Mouse (Mus musculus): ENCODE results near the gene Tex21. TPM values are rescaled to one million over a fixed set of nuclear protein-coding genes. Genes with fewer than 3 reads are reported as not detected.
A peak's percentile ranks its signal among the peaks of the same experiment; 100 is the strongest.

Gene Tex21
- not detected for total RNA-seq (2022)

DNA sequence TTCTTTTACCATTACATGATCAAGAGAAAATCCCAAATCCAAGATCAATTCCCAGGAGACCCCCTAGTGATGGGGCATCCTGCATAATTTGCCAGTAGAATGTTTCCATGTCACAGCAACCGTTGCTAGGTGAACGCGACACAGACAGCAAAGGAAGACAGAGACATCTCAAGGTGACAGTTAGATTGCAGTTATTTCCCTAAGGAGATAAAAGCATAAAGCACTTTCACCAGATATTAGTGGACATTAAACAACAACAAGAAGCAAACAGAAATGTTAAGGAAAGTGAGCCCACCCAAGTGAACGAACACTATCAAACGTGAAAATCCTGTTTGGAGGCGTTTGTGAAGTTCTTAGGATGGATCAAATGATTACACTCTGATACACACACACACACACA lies at the start of gene Tex21:
Gene Tex21, minus strand, starts transcription at position 101 of the 400 bp plus-strand sequence.
- DNase-seq (ENCODE audit: low spot score in 2 of 2): no peak

DNA sequence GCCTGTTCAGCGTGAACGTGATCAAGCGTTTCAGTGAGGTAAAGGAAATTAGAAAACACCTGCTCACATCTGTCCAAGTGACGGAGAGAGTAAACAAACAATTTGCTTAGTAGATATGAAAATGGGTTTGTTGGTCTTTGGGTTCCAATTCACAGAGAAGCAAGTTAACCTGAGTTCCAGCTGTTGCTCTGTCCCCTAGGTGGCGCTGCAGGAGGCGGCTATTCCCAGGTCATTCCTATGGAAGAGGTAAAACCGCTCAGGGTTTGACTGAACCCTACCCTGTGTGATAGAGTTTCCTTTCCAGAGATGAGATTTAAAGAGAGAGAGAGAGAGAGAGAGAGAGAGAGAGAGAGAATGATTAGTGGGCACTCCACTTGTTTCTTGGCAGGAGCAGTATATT lies 46.6 kb upstream of the Tex21 start:
- DNase-seq (ENCODE audit: low spot score in 2 of 2): peak in 1 of 2 experiments; percentile 34

DNA sequence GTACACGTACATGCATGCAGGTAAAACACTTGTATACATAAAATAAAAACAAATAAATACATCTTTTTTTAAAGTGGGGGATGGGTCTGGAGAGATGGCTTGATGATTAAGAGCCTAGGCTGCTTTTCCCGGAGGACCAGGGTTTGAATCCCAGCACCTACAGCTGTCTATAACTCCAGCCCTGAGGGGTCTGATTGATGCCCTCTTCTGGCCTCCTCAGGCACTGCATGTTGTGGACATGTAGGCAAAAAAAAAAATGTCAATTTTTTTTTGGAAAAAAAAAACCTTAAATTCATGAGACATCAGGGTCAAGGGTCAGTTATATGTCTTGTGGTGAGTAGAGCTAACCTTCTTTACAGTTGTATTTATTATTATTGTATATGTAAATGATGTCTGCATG lies 43.7 kb upstream of the Tex21 start:
- DNase-seq (ENCODE audit: low spot score in 2 of 2): no peak

DNA sequence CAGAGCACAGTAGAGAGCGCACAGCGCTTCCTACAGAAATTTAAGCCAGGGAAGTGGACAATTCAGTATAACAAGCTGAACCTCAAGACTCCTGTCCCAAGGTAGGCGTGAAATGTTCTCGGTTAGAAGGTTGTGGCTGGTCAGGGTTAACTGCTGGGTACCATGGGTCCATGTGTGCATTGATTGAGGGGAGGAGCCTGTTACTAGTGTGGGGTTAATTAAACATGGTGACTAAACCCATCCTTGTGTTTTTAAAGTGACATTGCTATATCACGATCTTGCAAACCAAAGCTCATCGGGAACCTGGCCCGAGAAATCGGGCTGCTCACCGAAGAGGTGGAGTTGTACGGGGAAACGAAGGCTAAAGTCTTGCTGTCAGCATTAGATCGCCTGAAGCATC lies 42.9 kb upstream of the Tex21 start:
- DNase-seq (ENCODE audit: low spot score in 2 of 2): no peak

DNA sequence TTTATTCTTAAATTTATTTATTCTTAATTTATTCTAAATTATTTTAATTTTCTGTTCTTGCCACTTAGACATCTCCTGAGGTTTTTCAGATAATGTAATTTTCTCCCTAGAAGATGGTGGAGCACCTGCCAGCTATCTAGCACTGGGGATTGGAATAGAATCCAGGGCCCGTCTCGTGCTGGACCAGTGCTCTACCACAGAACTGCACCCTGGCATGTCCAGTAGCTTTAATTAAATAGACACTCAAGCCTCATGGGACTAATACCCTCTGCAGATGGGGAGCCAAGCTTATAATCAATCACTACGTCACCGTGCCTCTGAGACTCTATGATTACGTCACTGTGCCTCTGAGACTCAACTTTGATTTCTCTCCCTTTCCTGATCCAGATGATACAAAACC lies 41.9 kb upstream of the Tex21 start:
- DNase-seq (ENCODE audit: low spot score in 2 of 2): no peak

DNA sequence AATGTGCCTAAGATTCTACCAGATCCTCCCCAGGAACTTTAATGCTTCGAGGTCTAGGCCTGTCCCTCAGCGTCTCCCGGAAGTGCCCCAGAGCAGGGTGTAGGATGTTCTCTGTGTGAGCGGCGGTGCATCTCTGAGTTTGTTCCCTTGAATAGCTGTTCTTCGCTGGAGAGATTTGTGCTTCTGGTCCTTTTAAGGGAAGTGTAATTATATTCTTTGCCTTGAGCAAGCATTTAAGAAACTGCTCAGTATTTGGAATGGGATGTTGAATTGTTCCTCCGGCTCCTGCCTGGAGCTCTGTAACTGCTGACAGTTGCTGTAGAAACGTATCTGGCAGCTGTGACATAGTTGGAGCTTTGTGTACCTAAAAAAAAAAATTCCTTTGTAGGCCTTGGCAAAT lies 41.4 kb upstream of the Tex21 start:
- DNase-seq (ENCODE audit: low spot score in 2 of 2): no peak

DNA sequence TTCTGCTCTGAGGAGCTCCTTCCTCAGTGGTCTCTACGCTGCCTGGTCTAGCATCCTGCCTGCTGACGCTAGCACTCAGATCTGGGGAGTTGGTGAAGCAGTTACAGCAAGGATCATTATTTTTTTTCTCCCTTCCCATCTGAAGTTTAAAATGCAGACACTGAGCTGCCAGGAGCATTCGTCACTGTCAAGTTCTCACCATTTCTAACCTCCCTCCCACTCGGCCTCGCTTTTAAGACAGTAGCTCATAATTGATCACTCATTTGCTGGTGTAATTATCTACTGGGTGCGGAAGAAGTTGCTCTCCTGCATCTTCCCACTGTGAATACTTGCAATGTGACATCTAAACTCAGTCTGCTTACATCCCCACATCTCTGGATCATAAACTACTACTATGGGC lies 38.9 kb upstream of the Tex21 start:
- DNase-seq (ENCODE audit: low spot score in 2 of 2): no peak

DNA sequence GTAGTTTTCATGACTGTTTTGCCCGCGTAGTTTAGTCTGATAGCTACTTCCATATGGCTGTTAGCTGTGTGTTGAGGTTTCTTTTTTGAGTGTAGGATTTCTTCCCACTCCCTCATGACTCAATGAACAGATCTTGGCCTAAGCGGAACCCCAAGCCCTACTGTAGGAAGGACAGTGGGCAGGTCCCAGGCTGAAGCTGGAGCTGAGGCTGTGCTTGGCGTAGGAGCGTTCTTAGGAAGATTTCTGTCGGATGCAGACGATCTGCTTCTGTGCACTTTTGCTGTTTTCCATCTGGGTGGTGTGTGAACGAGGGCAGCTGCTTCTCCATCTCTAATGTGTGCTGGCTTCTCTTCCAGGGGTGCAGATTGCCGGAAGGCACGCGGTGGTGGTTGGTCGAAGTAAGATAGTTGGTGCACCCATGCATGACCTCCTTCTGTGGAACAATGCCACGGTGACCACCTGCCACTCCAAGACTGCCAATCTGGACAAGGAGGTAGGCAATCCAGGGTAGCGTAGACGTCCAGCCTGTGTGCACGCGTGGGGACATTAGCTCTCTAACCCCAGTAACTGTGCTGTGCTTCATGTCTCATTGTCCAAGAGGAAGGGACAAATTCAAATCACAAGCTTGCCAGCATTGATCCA lies 36.1 kb upstream of the Tex21 start:
- DNase-seq (ENCODE audit: low spot score in 2 of 2): no peak

DNA sequence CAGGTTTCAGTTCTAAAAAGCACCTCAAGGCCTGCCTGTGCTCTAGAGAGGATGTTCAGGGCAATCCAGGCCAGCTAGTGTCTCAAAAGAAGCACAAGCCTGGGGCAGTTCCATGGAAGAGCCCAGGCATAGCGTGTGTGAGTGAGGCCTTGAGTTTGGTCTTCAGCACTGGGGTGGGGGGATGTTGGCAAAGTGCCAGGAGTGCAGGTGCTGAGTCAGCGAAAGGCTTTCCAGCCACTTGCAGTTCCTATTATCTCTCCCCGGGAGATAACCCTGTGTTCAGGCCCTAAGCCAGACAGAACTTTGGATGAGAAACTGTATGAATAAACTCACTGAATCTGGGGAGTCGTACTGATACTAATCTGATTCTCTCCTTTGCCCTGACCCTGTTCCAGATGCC lies 35.6 kb upstream of the Tex21 start:
- no peak for DNase-seq (ENCODE audit: low spot score in 2 of 2)

DNA sequence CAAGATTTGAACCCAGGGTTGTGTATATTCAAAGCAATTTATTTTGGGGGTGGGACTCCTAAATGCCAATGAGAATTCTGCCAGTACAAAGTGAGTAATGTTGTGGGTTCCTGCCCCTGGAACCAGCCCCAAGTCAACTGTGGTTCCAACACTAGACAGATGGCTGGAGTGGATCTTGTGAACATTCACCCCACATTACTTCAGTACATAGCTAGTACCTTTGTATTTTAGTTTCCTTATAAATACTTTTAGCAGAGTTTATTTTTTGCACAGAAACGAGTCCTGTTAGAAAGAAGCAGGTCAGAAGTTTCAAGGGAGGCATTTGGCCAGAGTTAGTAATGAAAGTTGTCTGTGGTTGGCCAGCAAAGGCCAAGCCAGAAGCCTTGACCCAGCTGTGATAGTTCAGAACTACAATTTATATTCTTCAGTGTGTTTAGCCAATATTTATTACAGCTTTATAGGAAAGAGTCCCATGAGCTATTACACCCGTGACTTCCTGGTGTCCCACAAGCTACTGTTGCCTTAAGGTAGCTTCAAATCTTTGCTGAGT lies 34.6 kb upstream of the Tex21 start:
- DNase-seq (ENCODE audit: low spot score in 2 of 2): no peak

DNA sequence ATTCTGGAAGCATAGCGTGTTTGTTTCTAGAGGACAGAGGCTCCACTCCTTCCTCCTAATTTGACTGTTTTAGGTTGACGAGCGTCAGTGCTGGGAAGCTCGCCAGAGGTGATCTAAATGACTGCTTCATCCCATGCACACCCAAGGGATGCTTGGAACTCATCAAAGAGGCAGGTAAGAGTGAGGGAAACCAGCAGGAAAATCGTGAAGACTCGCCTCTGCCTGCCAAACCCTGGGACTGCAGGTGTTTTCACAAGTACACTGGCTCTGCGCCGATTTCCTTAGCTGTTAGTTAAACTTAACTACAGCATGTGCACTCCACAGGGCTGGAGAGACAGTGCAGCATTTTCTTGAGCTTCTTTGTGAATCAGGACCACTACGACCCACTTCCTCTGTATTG lies 34.0 kb upstream of the Tex21 start:
- DNase-seq (ENCODE audit: low spot score in 2 of 2): no peak

DNA sequence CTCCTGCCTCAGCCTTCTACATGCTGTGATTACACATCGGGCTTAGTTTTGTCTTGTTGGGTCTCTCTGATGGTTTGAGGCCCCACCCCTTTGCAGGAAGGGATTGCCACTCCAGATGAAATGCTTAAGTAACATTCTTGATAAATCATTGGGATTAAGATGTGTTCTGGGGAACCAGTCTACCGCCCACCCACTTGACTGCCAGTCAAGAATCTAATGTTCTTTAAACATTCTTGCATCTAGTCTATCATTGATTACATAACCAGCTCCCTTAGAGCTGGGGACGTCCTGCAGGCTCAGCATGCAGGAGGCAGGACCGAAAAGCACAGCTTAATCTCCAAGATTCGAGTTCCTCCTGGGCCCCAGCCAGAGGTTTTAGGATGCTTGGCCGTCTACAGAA lies 31.7 kb upstream of the Tex21 start:
- DNase-seq (ENCODE audit: low spot score in 2 of 2): no peak

DNA sequence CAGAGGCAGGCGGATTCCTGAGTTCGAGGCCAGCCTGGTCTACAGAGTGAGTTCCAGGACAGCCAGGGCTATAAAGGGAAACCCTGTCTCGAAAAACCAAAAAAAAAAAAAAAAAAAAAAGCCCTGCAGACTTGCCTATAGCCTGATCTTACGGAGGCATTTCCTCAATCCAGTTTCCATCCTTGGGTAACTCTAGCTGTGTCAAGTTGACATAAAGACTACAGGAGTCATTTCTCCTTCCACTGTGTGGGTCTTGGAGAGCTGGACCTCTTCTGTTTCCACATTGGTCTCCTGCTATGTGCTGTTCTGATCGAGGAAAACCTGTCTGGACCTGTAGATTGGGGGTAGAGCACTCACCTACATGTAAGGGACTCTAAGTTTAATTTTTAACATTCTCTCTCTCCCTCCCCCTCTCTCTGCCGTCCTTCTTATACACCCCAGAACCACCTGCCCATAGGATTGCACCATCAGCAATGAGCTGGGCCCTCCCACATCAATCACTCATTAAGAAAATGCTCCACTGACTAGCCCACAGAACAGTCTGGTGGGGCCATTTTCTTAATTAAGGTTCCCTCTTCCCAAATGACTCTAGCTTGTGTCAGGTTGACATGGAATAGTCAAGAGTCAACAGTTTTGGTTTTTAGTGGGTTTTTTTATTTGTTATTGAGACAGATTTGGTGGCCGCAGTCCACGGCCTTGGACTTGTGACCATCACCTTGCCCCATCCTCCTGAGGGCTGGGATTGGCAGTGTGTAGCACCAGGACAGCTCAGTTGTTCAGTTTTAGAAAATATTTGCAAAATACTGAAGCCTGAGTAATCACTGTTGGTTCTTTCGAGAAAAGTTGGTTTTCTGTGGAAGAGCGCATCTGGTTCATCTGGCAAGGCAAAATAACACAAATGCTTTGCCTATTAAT lies 26.3 kb upstream of the Tex21 start:
- DNase-seq (ENCODE audit: low spot score in 2 of 2): no peak

DNA sequence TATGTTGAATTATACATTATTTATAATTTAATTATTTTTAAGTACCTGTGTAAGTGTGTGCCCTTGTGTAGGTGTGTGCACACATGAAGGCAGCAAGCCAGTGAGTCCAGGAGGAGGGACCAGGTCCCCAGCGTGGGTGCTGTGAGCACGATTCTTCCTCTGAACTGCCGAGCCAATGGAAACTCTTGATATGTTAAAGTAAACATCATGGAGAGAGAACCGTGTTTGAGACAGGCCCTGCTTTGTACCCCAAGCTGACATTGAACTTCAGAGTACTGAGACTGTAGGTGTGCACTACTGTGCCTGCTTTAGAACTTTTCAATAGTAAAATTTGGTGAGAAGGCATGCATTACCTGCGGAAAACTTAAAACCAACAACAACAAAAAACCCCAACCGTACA lies 25.0 kb upstream of the Tex21 start:
- DNase-seq (ENCODE audit: low spot score in 2 of 2): no peak

DNA sequence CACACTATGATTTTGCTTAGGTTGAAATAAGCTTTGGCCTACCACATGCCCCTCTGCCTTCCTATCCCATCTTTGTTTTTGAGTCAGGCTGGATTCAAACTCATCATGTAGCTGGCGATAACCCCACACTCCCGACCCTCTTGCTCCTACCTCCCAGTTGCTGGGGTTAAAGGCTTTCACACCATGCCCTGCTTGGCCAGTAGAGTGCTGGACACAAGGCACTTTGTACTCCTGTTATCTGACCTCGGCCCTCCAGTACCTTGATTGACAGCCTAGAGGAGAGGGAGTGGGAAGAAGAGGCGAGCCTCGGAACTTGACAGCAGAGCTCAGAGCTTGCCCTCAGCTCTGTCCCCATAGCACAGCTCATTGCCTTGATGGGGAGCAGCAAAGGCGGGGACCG lies 22.6 kb upstream of the Tex21 start:
- DNase-seq (ENCODE audit: low spot score in 2 of 2): no peak

DNA sequence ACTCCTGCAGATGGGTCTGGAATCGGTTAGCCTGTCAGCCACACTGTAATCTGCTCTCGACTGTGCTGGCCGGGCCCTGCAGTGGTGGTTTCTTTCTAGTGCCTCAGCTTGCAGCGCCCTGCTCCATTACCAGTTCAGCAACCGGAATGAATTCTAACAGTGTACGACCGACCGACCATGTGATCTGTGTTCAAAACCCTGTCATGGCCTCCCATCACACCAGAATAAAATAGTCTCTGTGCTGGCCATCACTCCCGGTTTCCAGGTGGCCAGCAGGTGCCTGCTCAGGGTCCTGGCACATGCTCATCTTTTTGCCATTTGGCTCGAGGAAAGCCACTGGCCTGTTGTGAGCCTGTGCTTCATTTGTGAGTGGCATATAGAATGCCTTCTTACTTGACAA lies 22.1 kb upstream of the Tex21 start:
- no peak for DNase-seq (ENCODE audit: low spot score in 2 of 2)

DNA sequence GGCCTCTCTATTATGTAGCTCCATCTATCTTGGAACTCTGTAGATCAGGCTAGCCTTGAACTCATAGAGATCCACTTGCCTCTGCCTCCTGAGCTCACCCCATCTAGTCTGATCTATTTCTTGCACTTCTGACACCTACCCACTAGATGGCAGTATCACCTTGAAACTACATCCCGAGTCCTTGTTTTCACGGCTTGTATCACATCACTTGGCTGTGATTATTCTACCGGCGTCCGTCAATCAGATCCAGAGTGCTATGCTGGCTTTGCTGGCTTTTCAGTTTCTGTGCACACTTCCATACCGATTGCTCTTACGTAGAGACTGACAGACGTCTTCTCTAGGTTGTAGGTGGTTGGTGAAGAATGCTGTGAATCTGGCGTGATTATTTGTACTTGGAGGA lies 20.3 kb upstream of the Tex21 start:
- DNase-seq (ENCODE audit: low spot score in 2 of 2): no peak

DNA sequence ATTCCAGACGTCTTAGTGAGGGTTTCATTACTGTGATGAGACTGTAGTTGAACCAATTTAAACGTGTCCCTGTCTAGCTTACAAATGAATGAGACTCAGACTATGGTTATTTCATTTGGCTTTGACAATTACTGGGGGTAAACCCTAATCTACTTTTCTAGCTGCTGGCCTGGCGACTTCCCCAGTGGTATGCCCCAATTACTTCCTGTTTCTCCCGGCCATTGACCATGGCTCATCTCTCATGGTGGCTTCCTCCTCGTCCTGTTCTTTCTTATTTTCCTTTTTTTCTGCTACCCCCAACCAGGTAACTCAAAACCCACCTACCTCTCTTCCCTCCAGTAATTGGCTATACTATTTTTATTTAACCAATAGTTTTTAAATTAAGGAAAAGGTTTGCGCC lies 18.5 kb upstream of the Tex21 start:
- no peak for DNase-seq (ENCODE audit: low spot score in 2 of 2)

DNA sequence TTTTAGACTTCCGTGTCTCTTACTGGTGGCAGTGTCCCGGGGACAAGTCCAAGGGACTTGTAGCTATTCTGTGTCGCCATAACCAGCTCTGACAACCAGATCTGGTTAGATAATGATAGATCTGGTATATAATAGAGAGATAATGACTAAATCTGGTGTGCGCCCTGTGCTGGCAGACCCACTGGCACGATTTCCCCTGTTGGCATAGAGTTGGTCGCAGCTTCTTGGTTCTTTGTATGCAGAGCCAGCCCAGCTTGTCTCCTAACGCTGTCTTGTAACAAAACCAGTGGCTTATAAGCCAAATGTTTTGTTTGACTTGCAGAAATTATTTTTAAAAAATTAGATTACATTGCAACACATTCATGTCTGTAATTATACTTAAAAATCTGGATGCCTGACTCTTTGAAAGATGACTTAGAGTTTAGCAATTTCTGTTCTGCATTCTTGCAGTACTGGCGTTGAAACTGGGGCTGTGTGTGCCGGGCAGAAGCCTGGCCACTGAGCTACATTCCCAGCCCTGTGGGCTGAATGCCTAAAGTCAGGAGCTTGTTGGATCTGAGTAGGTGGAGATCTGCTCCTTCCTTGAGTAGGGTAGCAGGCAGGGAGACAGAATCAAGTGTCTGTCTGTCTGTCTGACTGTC lies 17.9 kb upstream of the Tex21 start:
- DNase-seq (ENCODE audit: low spot score in 2 of 2): peak in 1 of 2 experiments; percentile 18

DNA sequence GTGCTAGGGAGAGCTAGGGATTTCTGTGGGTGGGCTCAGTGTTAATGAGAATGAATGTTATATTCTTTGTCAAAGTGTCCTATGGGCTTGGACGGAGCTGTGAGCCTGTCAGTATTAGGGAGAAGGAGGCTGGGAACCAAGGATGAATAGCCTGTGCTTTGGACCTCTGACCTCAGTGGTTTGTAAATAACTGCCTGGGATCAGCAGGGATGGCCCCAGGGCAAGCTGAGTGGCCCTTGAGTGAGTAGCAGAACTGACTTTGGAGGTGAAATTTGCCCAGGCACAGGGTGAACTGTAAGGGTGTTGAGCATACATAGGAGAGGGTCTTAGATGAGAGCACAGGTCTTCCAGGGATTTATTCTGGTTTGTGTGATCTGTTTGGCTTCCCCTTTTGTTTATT lies 17.3 kb upstream of the Tex21 start:
- no peak for DNase-seq (ENCODE audit: low spot score in 2 of 2)

DNA sequence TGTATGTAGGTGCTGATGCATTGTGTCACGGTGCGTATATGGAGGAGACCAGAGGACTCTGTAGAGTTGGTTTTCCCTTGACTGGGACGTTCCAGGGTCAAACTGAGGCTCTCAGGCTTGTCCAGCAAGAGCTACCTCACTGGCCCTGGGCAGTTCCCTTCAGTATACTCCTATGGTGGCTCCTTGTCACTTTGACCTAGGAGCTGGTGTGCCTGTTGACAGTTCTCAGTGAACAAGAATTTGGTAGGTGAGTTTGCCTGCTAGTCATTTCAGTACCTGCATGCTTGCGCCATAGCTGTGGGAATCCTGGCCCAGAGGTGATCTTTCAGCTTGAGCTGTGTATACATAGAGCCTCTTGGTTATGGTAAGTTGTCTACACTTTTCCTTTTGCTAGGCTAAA lies 16.4 kb upstream of the Tex21 start:
- DNase-seq (ENCODE audit: low spot score in 2 of 2): no peak

DNA sequence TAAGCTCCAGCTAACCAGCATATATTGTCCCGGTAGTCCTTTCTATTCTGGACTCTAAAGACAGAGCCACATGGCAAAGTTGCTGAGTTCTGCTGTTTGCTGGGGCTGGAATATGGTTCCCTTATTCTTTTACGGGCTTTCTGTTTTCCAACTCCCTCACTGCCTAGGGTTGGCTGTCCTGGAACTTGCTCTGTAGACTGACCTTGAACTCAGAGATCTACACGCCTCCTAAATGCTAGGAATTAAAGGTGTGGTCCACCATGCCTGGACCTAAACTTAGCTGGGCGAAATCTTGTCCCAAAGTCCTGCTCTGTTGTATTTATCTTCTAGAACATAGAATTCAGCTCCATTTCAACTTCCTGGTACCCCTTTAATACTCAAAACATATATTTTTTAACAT lies 15.0 kb upstream of the Tex21 start:
- DNase-seq (ENCODE audit: low spot score in 2 of 2): no peak
